Mouse (Mus musculus): ENCODE measurements around the gene Zc3h12c. TPM values are rescaled to one million over a fixed set of nuclear protein-coding genes. Genes with fewer than 3 reads are reported as not detected.

Gene Zc3h12c
- 12.6 and 12.8 TPM in 2 replicates for polyA plus RNA-seq (2016; fragmentation: Nextera tagmentation; extraction: Ambion mirVana)

DNA sequence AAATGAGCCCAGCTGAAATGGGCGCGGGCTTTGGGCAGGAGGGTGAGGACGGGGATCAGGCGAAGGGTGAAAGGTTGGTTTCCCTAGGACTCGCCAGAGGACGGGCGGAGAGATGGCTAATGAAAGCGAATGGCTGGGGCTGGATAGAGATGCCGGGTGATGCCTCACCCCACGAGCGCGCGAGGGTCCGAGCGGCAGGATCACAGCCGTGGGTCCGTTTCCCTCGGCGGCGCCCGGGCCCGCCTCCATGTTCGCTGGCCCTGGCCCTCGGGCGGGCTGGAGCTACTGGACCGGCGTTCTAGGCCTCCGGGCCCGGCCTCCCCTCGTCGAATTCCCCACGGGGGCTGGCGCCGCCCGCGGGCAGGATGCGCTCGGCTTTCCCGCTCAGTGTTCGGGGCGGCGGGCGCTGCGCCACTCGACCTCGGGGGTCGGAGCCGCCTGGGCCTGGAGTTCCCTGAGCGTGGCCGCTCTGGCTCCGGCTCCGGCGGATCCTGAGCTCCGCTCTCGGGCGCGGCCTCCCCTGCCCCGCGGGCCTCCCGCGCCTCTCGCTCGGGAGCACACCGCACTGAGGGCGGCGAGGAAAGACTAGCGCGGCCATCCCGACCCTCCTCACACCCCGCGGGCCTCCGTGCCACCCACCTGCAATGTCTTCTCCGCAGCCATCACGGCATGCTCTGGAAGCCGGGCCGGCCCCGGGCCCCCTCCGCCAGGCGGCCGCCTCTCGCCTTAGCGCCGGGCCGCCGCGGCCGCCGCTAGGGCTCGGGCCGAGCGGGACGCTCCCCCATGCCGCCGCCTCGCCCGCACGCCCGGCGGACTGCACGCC is at the start of gene Zc3h12c:
TSS of gene Zc3h12c (minus strand) at position 710 of the 823 bp plus-strand sequence.
- H3K4me3 ChIP-seq (replicated peaks): peak within 1 kb of the TSS; percentile 93
- H3K27me3 ChIP-seq: peaks cover 12% of the 10 kb centered on the region; the same call in 1 of the 2 replicates
- H3K9ac ChIP-seq: peak within 1 kb of the TSS; percentile 99
- peaks cover 34% of the 10 kb centered on the region for H3K4me1 ChIP-seq
- peak; percentile 83 for ATAC-seq (ENCODE audit: low FRiP score)
- no peaks in the 10 kb centered on the region for H3K9me3 ChIP-seq
- peak within 1 kb of the TSS; percentile 67 for H3K4me2 ChIP-seq
- 0 out of 2 replicates have a peak, but pooled peaks cover 3% of the 10 kb centered on the region for H3K36me3 ChIP-seq (replicated peaks)
- H3K27ac ChIP-seq: peak within 1 kb of the TSS; percentile 98
- under 1% methylated on average over 96 of the region's 100 CpGs for WGBS

DNA sequence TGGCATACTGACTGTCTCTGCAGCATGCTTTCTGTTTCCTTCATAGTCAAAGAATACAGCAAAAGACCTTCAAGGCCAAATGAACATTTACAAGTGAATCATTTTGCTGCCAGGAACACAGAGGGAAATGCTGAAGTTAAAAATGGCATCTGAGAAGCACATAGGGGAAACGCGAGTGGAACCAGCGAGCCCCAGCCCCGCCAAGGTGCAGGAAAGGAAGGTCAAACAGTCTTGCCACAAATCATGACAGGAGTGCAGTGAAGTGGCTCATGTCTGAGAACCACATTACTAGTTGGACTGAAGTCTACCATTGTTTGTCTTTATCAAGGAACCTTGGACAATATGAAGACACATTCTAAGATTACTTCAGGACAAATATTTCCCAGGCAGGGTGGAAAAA is 49.3 kb upstream of the Zc3h12c start:
- Histone ChIP-seq H3K27ac (no peak overlapping the region), H3K36me3 (replicated peaks) (no peaks in the 10 kb centered on the region), H3K4me2 (no peak overlapping the region), H3K4me1 (no peaks in the 10 kb centered on the region), H3K4me3 (replicated peaks) (no peak overlapping the region), H3K27me3 (peaks cover 6% of the 10 kb centered on the region), H3K9me3 (no peaks in the 10 kb centered on the region), H3K9ac (no peak overlapping the region)
- ATAC-seq (ENCODE audit: low FRiP score): no peak
- 79% methylated on average over 4 of the region's 4 CpGs for WGBS

DNA sequence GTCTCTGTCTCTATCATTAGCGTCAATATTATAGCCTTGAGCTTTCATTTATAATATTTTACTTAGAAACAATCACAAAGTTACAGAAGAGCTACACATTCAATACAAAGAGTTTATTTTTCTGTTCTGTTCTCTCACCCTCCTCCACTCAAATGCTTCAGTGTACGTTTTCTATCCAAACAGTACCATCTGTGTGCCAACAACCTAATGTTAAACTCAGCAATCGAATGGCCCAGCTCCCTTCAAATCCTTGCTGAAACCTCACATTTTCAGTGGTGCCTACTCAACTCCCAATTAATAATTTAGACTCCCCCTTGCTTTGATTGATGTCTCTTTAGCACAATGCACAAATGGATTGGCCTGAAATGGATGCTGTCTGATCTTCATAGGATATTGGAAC is 46.9 kb upstream of the Zc3h12c start:
- no peak overlapping the region for H3K27ac ChIP-seq
- H3K4me2 ChIP-seq: no peak overlapping the region
- WGBS: 90% methylated on average over 3 of the region's 3 CpGs
- H3K4me1 ChIP-seq: no peaks in the 10 kb centered on the region
- no peak for ATAC-seq (ENCODE audit: low FRiP score)
- no peak overlapping the region for H3K4me3 ChIP-seq (replicated peaks)
- no peak overlapping the region for H3K9ac ChIP-seq
- H3K36me3 ChIP-seq (replicated peaks): no peaks in the 10 kb centered on the region
- no peaks in the 10 kb centered on the region for H3K27me3 ChIP-seq
- H3K9me3 ChIP-seq: no peaks in the 10 kb centered on the region

DNA sequence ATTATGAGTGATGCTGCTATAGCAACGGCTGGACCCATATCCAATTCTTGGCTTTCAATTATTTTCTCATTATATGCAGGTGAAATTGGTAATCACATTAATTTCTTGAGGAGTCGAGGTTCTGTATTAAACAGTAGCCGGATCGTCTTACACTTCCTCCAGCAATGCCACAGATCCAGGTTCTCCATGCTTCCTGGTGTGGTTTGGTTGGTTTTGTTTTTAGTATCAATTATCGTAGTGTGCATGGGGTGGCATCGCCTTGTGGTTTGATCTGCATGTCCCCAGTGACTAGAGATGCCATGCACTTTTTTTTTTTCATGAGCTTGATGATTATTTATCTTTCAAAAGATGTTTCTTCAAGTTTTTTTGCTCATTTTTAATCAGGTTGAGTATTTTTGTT is 44.0 kb upstream of the Zc3h12c start:
- no peaks in the 10 kb centered on the region for H3K9me3 ChIP-seq
- no peak overlapping the region for H3K4me3 ChIP-seq (replicated peaks)
- H3K27me3 ChIP-seq: no peaks in the 10 kb centered on the region
- H3K4me1 ChIP-seq: no peaks in the 10 kb centered on the region
- WGBS: 89% methylated on average over 6 of the region's 6 CpGs
- ATAC-seq (ENCODE audit: low FRiP score): no peak
- H3K27ac ChIP-seq: no peak overlapping the region
- no peak overlapping the region for H3K9ac ChIP-seq
- no peaks in the 10 kb centered on the region for H3K36me3 ChIP-seq (replicated peaks)
- no peak overlapping the region for H3K4me2 ChIP-seq

DNA sequence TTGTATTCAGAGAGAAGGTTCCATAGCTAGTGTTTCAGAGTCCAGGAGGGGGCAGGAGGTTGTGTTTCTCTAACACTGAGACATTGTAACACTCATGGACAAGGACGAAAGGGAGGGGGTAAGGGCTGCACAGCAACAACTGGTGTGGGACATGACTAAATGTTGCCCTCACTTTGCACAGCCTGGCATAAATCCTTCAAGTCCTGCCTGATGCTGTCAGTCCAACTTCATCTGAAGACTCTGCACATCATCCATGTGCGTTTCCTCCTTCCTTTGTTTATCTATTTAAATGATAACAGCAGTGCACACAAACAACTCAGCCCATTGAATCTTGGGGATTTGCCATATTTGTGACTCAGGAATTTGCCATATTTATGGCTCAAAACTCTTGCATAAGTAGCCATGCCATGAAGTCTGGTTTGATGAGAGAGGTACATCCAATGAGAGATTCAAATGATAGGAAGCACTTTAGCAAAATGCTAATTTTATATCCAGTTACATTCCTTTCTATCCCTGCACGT is 40.2 kb upstream of the Zc3h12c start:
- WGBS: 80% methylated on average over 3 of the region's 3 CpGs
- Histone ChIP-seq H3K27ac (no peak overlapping the region), H3K36me3 (replicated peaks) (no peaks in the 10 kb centered on the region), H3K27me3 (no peaks in the 10 kb centered on the region), H3K9me3 (no peaks in the 10 kb centered on the region), H3K4me2 (no peak overlapping the region), H3K4me1 (no peaks in the 10 kb centered on the region), H3K9ac (no peak overlapping the region), H3K4me3 (replicated peaks) (no peak overlapping the region)
- ATAC-seq (ENCODE audit: low FRiP score): no peak

DNA sequence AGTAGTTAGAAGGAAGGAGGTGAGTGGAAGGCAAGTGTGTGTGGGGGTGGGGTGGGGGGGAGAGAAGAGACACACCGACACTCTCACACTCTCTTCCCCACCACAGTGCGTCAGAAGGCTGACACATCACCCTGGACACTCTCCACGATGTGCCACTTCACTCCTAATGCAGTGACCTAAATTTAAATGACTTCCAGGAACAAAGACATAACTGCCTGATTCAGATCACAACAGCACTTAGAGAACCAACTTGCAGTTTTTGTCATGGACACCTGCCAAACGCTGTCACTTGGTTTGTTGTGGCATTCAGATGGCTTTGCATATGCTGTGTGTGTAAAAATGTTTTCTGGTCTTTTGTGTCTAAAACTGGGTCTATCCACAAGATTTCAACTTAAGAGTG is 34.8 kb upstream of the Zc3h12c start:
- whole genome bisulfite sequencing: 69% methylated on average over 4 of the region's 4 CpGs
- Histone ChIP-seq H3K27ac (no peak overlapping the region), H3K4me2 (no peak overlapping the region), H3K9me3 (no peaks in the 10 kb centered on the region), H3K9ac (no peak overlapping the region), H3K4me3 (replicated peaks) (no peak overlapping the region), H3K36me3 (replicated peaks) (no peaks in the 10 kb centered on the region), H3K4me1 (no peaks in the 10 kb centered on the region), H3K27me3 (no peaks in the 10 kb centered on the region)
- ATAC-seq (ENCODE audit: low FRiP score): no peak

DNA sequence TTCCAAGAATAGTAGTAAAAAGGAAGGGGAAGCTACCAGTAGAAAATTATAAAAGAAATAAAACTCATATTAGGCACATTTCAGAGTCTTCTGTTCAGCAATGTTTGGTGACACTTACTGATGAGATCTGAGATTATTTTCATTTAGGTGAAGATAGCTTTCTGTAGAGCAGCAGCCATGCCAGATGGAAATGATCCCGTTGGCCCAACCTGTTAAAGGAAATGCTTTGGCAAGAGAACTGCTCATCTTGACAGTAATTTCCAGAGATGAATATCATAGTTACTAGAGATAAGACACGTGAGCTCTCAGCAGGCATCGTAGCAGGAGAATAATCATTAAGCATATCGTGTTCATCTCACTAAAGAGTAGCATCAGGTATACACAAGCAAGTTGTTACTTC is 31.9 kb upstream of the Zc3h12c start:
- no peak for ATAC-seq (ENCODE audit: low FRiP score)
- Histone ChIP-seq H3K27me3 (no peaks in the 10 kb centered on the region), H3K27ac (no peak overlapping the region), H3K4me1 (no peaks in the 10 kb centered on the region), H3K9me3 (no peaks in the 10 kb centered on the region), H3K9ac (no peak overlapping the region), H3K4me3 (replicated peaks) (no peak overlapping the region), H3K4me2 (no peak overlapping the region), H3K36me3 (replicated peaks) (no peaks in the 10 kb centered on the region)
- WGBS: 79% methylated on average over 4 of the region's 4 CpGs

DNA sequence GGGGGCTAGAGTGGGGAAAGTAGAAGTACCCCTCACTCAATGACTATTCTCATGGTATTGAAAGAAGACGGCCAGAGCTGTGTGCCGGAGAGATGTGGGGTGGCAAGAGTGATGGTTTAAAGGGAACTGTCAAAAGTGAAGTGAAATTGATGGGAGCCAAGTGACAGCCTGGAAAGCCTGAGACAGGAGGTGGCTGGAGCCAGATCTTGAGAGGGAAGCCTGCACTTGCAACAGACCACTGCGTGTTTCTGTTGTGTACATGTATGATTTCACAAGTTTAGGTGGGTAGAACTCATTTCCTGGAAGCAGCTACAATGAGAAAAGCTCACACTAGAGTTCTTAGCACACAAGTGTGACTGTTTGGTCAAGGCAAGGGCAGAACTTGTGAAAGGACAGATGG is 27.5 kb upstream of the Zc3h12c start:
- WGBS: 85% methylated on average over 3 of the region's 3 CpGs
- H3K27ac ChIP-seq: no peak overlapping the region
- H3K36me3 ChIP-seq (replicated peaks): no peaks in the 10 kb centered on the region
- H3K4me3 ChIP-seq (replicated peaks): no peak overlapping the region
- no peaks in the 10 kb centered on the region for H3K27me3 ChIP-seq
- ATAC-seq (ENCODE audit: low FRiP score): no peak
- no peak overlapping the region for H3K4me2 ChIP-seq
- no peak overlapping the region for H3K9ac ChIP-seq
- H3K9me3 ChIP-seq: no peaks in the 10 kb centered on the region
- no peaks in the 10 kb centered on the region for H3K4me1 ChIP-seq

DNA sequence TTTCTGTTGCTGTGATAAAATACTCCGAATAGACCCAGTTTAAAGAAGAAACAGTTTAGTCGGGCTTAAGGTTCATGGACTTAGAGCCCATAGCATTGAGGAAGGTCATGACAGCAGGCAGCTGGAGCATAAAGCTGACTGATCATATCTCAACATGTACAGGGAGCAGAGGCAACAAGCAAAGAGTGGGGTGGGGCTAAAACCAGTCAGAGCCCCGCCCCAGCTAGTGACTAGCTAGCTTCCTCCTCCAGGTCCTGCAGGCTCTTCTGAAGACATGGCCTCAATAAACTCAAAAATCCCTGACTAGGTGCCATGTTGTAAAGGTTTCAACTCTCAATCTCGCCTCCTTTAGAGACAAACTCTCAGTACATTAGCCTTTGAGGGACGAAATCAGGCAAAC is 25.5 kb upstream of the Zc3h12c start:
- 90% methylated on average over 5 of the region's 5 CpGs for WGBS

DNA sequence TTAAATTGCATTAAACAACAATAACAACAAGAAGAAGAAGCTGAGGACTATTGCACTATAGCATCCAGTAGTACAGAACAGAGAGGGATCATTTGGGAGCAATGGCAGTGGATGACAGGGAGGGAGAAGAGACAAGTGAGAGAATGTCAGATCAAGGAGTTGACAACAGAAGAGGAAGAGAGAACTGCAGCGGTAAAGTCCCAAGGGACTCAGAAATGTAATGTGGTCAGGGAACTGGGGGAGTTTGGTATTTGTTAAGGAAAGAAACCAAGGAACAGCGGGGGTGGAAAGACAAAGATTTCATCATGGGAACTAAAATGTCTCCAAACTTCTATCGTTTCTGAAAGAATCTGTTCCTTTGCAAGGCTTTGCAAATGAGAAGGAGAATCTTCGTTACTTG is 22.5 kb upstream of the Zc3h12c start:
- Histone ChIP-seq H3K4me2 (no peak overlapping the region), H3K4me1 (peaks cover 12% of the 10 kb centered on the region), H3K27me3 (no peaks in the 10 kb centered on the region), H3K36me3 (replicated peaks) (no peaks in the 10 kb centered on the region), H3K9ac (no peak overlapping the region), H3K27ac (no peak overlapping the region), H3K9me3 (no peaks in the 10 kb centered on the region), H3K4me3 (replicated peaks) (no peak overlapping the region)
- ATAC-seq (ENCODE audit: low FRiP score): no peak
- whole genome bisulfite sequencing: 86% methylated on average over 4 of the region's 4 CpGs

More for the DNA sequence above, 25.5 kb upstream of the Zc3h12c start:
- Histone ChIP-seq H3K27me3 (no peaks in the 10 kb centered on the region), H3K9me3 (no peaks in the 10 kb centered on the region), H3K27ac (no peak overlapping the region), H3K4me3 (replicated peaks) (no peak overlapping the region), H3K9ac (no peak overlapping the region), H3K4me1 (peaks cover under 1% of the 10 kb centered on the region), H3K4me2 (no peak overlapping the region), H3K36me3 (replicated peaks) (no peaks in the 10 kb centered on the region)
- ATAC-seq (ENCODE audit: low FRiP score): no peak

DNA sequence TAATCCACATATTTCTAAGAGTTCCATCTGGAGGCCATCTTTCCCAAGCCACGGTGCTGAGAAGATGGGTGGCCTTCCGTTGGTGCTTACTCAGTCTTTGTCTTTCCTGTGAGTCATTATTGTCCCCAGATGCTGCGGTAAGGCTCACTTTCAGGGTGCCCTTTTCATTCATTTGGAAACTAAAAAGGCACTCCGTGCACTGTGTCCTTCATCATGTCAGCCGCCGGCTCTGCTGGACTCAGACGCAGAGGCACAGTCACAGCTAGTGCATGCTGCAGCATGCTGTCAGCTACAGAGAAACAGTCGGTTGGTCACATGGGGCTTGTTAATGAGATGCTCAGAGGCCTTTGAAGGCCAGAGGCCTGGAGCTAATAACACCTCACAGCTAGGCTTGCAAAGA is 19.7 kb upstream of the Zc3h12c start:
- H3K27me3 ChIP-seq: no peaks in the 10 kb centered on the region
- no peaks in the 10 kb centered on the region for H3K36me3 ChIP-seq (replicated peaks)
- 0 out of 2 replicates have a peak overlapping the region, but pooled peaks have one; percentile 7 for H3K9ac ChIP-seq
- ATAC-seq (ENCODE audit: low FRiP score): peak; percentile 95
- H3K4me2 ChIP-seq: peak overlapping the region; percentile 35
- WGBS: 11% methylated on average over 8 of the region's 8 CpGs
- H3K27ac ChIP-seq: peak overlapping the region; percentile 83
- peaks cover 12% of the 10 kb centered on the region for H3K4me1 ChIP-seq
- H3K9me3 ChIP-seq: no peaks in the 10 kb centered on the region
- 0 out of 2 replicates have a peak overlapping the region, but pooled peaks have one; percentile 16 for H3K4me3 ChIP-seq (replicated peaks)

DNA sequence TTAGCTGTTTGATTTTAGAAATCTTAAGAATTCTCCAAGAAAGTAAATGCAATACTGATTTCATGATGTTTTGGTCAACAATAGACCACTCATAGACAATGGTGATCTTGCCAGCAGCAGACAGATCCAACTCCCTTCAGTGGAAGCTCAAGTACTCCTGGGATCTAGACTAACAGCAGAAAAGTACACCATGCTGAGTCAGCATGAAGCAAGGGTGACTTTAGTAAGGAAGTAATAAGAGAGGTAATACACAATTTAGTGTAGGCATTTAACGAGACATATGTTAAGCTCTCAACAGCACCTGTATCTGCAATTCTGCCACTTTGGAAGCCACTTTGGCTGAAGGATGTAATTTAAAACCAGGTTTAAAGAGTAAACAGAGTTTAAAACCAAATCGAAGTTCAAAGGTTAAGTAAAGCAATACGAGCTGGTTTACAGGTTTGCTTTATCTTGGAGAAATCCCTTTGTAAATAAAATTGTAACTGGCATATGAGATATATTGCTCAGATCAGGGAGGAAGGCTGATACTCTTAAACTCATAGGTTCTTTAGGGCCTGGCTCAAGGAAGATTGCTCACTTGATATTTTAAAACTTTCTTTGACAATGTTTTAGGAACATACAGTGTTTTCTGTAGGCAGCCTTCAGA is 18.0 kb upstream of the Zc3h12c start:
- H3K4me1 ChIP-seq: peaks cover 12% of the 10 kb centered on the region
- 82% methylated on average over 3 of the region's 3 CpGs for WGBS
- H3K4me3 ChIP-seq (replicated peaks): no peak overlapping the region
- no peak overlapping the region for H3K27ac ChIP-seq
- H3K27me3 ChIP-seq: no peaks in the 10 kb centered on the region
- H3K36me3 ChIP-seq (replicated peaks): no peaks in the 10 kb centered on the region
- no peak overlapping the region for H3K4me2 ChIP-seq
- no peak for ATAC-seq (ENCODE audit: low FRiP score)
- no peak overlapping the region for H3K9ac ChIP-seq
- no peaks in the 10 kb centered on the region for H3K9me3 ChIP-seq

Measured in forebrain, embryonic 12.5 days (tissue).